Mouse (Mus musculus): ENCODE measurements around the gene Jph2. TPM values are rescaled to one million over a fixed set of nuclear protein-coding genes. Genes with fewer than 3 reads are reported as not detected.
A peak's percentile ranks its signal among the peaks of the same experiment; 100 is the strongest.

Jph2 gene
- total and polyA plus RNA-seq, 3 experiments, result 193 to 391 (median 389) TPM

DNA sequence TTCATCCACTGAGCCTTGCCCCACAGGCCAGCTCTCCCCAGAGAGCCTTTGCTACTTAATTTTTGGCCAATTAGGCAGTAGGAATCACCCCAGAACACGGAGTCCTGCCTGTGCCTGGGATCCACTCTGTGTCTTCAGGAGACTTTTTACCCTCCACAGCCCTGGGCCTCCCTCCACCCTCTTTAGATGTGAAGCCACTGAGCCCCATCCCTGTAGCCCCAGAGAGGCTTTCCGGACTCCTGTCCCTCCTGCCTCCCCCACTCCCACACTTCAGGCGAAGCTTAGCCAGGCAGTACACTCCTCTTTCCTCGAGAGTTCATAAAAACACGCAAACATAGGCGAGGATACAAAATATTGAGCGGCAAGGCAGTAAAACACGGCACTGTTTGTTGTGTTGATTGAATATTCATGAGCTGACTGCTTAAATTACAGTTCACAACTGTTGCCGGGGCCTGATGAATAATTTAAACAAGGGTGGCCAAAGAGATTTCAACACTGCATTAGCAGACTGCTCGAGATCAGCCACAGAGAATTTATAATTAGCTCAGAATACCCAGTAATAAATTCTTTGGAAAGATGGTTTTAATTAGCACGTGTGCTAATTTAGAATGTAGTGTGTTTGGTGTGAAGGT lies 100.7 kb downstream of the Jph2 start:
- H3K27me3 ChIP-seq (ENCODE audit: control insufficient read depth, insufficient read depth, low read length), result no peaks in the 10 kb centered on the region
- WGBS, result 68% methylated on average over 11 of the region's 11 CpGs
- intact Hi-C loops (cut with DNase I), result no loop called here
- TF ChIP-seq EP300 (IDR thresholded peaks at IDR 0.05; ENCODE audit: insufficient read depth, low read depth, low read length) (no peak), CTCF (IDR thresholded peaks at IDR 0.05) (no peak)
- no peak overlapping the region for H3K9ac ChIP-seq (ENCODE audit: low read depth, low read length)
- no peaks in the 10 kb centered on the region for H3K36me3 ChIP-seq (ENCODE audit: control insufficient read depth, insufficient read depth, low read length)
- H3K4me1 ChIP-seq (ENCODE audit: control insufficient read depth, insufficient read depth, low read length), result no peaks in the 10 kb centered on the region
- no peak overlapping the region for H3K4me3 ChIP-seq
- H3K27ac ChIP-seq, result no peak overlapping the region
- no peak for DNase-seq
- H3K79me2 ChIP-seq (replicated peaks; ENCODE audit: control insufficient read depth, insufficient read depth, low read length), result no peaks in the 10 kb centered on the region

DNA sequence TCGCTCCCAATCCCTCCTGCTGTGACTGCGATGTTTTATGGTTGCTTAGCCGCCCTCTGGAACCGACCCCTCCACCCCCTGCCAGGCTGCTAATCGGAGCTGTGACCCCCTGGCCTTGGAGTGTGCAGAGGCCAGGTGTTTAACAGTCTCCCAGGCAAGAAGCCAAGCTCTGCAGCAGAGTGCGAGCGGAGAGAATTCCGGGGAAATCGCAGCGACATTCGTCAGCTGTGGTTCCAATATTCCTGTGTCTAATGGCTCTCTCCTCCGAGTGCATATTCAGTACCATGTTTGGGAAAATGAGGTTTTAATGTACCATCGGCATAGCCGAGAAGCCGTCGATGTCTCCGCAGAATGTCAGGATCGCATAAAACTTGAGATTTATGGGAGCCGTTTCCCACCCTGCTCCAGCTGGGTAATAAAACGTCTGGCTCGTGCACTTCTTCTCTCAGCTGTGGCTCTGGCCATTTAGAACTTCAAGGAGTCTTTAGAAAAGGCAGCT lies 108.9 kb downstream of the Jph2 start:
- Histone ChIP-seq H3K79me2 (replicated peaks; ENCODE audit: control insufficient read depth, insufficient read depth, low read length) (no peaks in the 10 kb centered on the region), H3K27ac (no peak overlapping the region), H3K4me3 (no peak overlapping the region), H3K36me3 (ENCODE audit: control insufficient read depth, insufficient read depth, low read length) (no peaks in the 10 kb centered on the region), H3K27me3 (ENCODE audit: control insufficient read depth, insufficient read depth, low read length) (no peaks in the 10 kb centered on the region), H3K4me1 (ENCODE audit: control insufficient read depth, insufficient read depth, low read length) (no peaks in the 10 kb centered on the region), H3K9ac (ENCODE audit: low read depth, low read length) (no peak overlapping the region)
- 18% methylated on average over 21 of the region's 21 CpGs for WGBS
- TF ChIP-seq EP300 (IDR thresholded peaks at IDR 0.05; ENCODE audit: insufficient read depth, low read depth, low read length) (no peak), CTCF (IDR thresholded peaks at IDR 0.05) (no peak), POLR2A (IDR thresholded peaks at IDR 0.05; ENCODE audit: insufficient read depth, low read depth, low read length) (no peak)
- DNase-seq, result peak in 1 of 2 experiments; percentile 13
- intact Hi-C loops (cut with DNase I), result no loop called here

Other genes with a start within 250 kb of the Jph2 start
- 1 to 10 TPM; 1.1 to 1.3 TPM for gene Tox2, start 194.9 kb downstream of the Jph2 start, total RNA-seq (2021)
- 1.7 and 2.3 TPM in 2 replicates for gene Tox2, start 194.9 kb downstream of the Jph2 start, polyA plus RNA-seq (2012; rRNA removed)
- 10 to 100 TPM; 19.6 to 21.2 TPM for gene Oser1, start 26.7 kb upstream of the Jph2 start, total RNA-seq (2021)
- gene Oser1, start 26.7 kb upstream of the Jph2 start, polyA plus RNA-seq (2012; rRNA removed), result 9.7 and 16.4 TPM in 2 replicates
- not detected for gene Gdap1l1, start 40.5 kb upstream of the Jph2 start, total RNA-seq (2021)
- gene Gdap1l1, start 40.5 kb upstream of the Jph2 start, polyA plus RNA-seq (2012; rRNA removed), result 0.23 and 0.25 TPM in 2 replicates
- gene Fitm2, start 74.6 kb upstream of the Jph2 start, total RNA-seq (2021), result 100 to 1,000 TPM; 196 to 223 TPM
- 93.8 and 139 TPM in 2 replicates for gene Fitm2, start 74.6 kb upstream of the Jph2 start, polyA plus RNA-seq (2012; rRNA removed)
- gene R3hdml, start 94.3 kb upstream of the Jph2 start, total RNA-seq (2021), result not detected
- gene R3hdml, start 94.3 kb upstream of the Jph2 start, polyA plus RNA-seq (2012; rRNA removed), result not detected in 2 replicates
- not detected for gene Hnf4a, start 108.8 kb upstream of the Jph2 start, total RNA-seq (2021)
- gene Hnf4a, start 108.8 kb upstream of the Jph2 start, polyA plus RNA-seq (2012; rRNA removed), result 0.03 TPM in 1 of 2 replicates, not detected in the other
- gene Ttpal, start 204.3 kb upstream of the Jph2 start, total RNA-seq (2021), result 10 to 100 TPM; 11.0 to 13.6 TPM
- gene Ttpal, start 204.3 kb upstream of the Jph2 start, polyA plus RNA-seq (2012; rRNA removed), result 10.2 and 11.0 TPM in 2 replicates
- 100 to 1,000 TPM; 294 to 351 TPM for gene Serinc3, start 247.1 kb upstream of the Jph2 start, total RNA-seq (2021)
- gene Serinc3, start 247.1 kb upstream of the Jph2 start, polyA plus RNA-seq (2012; rRNA removed), result 264 and 414 TPM in 2 replicates

Measured in heart, adult 2 months (tissue).